Mouse (Mus musculus): ENCODE measurements at regions not wholly inside any gene's neighbourhood (a gene's known extent, or its start where the extent isn't known, plus 50 kb on each side); places are given as distances from the start of the nearest gene placed in this dataset.

GRCm38 (mm10) chr1:155023324-155023723 lies 76.1 kb downstream of the Ier5 start:
- TF ChIP-seq POLR2A (IDR thresholded peaks at IDR 0.05; ENCODE audit: extremely low read depth, insufficient read depth, low read length) (no peak), CTCF (IDR thresholded peaks at IDR 0.05; ENCODE audit: low read depth, low read length) (no peak)

Measured in liver, adult 2 months (tissue).